Mouse (Mus musculus): Measurements from ENCODE around the gene Zic2. TPM values are rescaled to one million over a fixed set of nuclear protein-coding genes. Genes with fewer than 3 reads are reported as not detected.

The Zic2 gene
- total and polyA plus RNA-seq, 3 experiments: 0.31 TPM; not detected in 2

DNA sequence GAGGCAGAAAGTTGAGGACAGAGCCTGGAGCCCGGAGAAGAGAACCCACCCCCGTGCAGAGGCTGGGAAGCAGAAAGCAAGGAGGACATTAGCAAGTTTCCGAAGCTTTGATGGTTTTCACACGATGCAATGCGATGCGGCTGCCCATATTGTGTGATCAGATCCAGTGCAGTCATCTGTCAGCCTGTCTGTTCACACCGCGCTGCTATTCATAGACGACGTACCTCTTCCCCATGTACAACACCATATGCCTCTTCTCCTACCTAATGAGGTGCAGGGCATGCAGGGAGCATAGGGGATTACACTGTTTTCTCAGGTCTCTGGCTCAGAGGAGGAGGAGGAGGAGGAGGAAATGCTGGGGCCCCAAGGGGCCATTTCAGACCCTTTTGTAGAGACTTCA lies 38.4 kb upstream of the Zic2 start:
- no peak for DNase-seq
- TF ChIP-seq EP300 (IDR thresholded peaks at IDR 0.05; ENCODE audit: insufficient read depth, low read depth, low read length): no peak
- TF ChIP-seq POLR2A (IDR thresholded peaks at IDR 0.05; ENCODE audit: insufficient read depth, low read depth, low read length): no peak
- no peak for TF ChIP-seq CTCF (IDR thresholded peaks at IDR 0.05)
- Histone ChIP-seq H3K9ac (ENCODE audit: low read depth, low read length) (no peak overlapping the region), H3K27ac (no peak overlapping the region), H3K4me3 (no peak overlapping the region), H3K36me3 (ENCODE audit: control insufficient read depth, insufficient read depth, low read length) (no peaks in the 10 kb centered on the region), H3K79me2 (replicated peaks; ENCODE audit: control insufficient read depth, insufficient read depth, low read length) (no peaks in the 10 kb centered on the region), H3K27me3 (ENCODE audit: control insufficient read depth, insufficient read depth, low read length) (no peaks in the 10 kb centered on the region), H3K4me1 (ENCODE audit: control insufficient read depth, insufficient read depth, low read length) (no peaks in the 10 kb centered on the region)
- 59% methylated on average over 10 of the region's 10 CpGs for WGBS
- intact Hi-C loops (cut with DNase I): no loop called here

- WGBS: 5% methylated on average over 29 of the region's 29 CpGs
- Histone ChIP-seq H3K27ac (no peak overlapping the region), H3K4me3 (no peak overlapping the region), H3K9ac (ENCODE audit: low read depth, low read length) (no peak overlapping the region), H3K4me1 (ENCODE audit: control insufficient read depth, insufficient read depth, low read length) (no peaks in the 10 kb centered on the region), H3K27me3 (ENCODE audit: control insufficient read depth, insufficient read depth, low read length) (peaks cover 15% of the 10 kb centered on the region), H3K79me2 (replicated peaks; ENCODE audit: control insufficient read depth, insufficient read depth, low read length) (no peaks in the 10 kb centered on the region), H3K36me3 (ENCODE audit: control insufficient read depth, insufficient read depth, low read length) (no peaks in the 10 kb centered on the region)
- DNase-seq: no peak
- intact Hi-C loops (cut with DNase I): no loop called here
- TF ChIP-seq CTCF (IDR thresholded peaks at IDR 0.05) (no peak), POLR2A (IDR thresholded peaks at IDR 0.05; ENCODE audit: insufficient read depth, low read depth, low read length) (no peak), EP300 (IDR thresholded peaks at IDR 0.05; ENCODE audit: insufficient read depth, low read depth, low read length) (no peak)
Observed at GRCm38 (mm10) chr14:122449601-122450495, 25.4 kb upstream of the Zic2 start.

DNA sequence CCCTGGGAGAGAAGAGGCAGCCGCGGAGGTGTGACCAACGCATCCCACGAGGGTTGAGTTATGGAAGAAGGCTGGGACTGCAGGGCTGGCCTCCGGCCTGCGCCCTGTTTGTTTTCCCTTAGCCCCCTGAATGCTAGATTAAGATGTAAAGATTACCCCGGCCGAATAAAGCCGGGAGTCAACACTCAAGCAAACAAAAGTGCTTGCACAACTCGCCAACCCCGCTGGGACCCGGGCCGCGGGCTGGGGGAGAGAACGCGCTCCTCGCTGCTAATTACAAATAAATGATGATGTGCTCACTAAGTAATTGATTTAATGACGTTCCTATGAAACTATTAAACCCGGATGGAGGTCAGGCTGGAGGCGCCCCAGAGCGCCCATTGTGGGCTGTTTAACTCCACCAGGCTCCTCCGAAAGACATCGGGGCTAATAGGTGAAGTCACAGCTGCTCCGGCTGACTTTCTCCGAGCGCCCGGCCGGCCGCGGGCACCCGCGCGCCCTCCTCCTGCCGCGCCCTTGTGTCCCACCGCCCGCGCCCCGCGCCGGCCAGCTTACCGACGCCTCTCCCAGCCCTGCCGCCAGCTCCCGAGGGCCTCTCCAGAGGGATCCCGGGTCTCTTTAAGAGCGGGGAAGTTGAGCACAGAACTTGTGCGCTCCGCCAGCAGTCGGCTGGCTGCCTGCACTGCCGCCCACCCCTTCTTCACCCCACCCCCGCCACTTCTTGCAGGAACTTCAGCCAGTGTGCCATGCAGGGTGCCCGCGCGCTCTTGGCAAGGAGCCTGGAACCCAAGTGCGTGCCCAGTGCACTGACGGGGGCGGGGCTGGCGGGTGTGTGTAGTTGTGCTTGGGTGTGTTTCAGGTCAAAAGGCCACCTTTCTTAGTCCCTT lies 24.5 kb upstream of the Zic2 start, which contains the start of gene Gm5089:
Gm5089 (minus strand) TSS at position 620 of the 887 bp plus-strand sequence.
- intact Hi-C loops (cut with DNase I): no loop called here
- DNase-seq: peak; percentile 34 to 39
- no peak for TF ChIP-seq EP300 (IDR thresholded peaks at IDR 0.05; ENCODE audit: insufficient read depth, low read depth, low read length)
- no peak for TF ChIP-seq CTCF (IDR thresholded peaks at IDR 0.05)
- TF ChIP-seq POLR2A (IDR thresholded peaks at IDR 0.05; ENCODE audit: insufficient read depth, low read depth, low read length): no peak

DNA sequence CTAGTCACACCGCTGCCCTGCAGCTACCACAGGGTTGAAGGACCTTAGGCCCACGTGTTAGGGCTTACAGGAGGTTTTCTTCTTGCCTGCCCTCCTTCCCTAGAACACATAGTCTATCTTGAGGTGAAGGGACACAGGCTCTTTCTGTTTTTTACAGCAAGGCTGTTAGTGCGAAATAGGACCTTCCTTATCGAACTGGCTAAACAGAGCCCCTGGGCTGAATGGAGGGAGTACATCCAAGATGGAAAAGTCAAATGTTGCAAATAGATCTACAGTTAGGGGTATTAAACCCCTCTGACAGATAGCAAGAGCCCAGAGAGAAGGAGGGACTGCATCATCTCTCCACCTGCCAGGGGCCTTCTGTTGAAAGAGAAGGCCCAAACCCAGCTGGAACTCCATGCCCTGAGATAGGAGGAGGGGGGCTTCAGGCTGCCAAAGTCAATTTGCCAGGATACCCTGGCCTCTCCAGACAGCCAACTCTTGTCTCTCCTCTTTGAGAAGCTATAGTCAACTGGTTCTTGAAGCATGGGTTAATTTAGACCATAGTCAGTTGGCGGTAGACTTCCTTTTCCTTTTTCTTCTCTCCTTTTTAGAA lies 23.6 kb upstream of the Zic2 start:
- H3K9ac ChIP-seq (ENCODE audit: low read depth, low read length): no peak overlapping the region
- intact Hi-C loops (cut with DNase I): no loop called here
- DNase-seq: no peak
- no peak overlapping the region for H3K4me3 ChIP-seq
- H3K27ac ChIP-seq: no peak overlapping the region
- no peaks in the 10 kb centered on the region for H3K79me2 ChIP-seq (replicated peaks; ENCODE audit: control insufficient read depth, insufficient read depth, low read length)
- H3K27me3 ChIP-seq (ENCODE audit: control insufficient read depth, insufficient read depth, low read length): peaks cover 17% of the 10 kb centered on the region
- no peaks in the 10 kb centered on the region for H3K4me1 ChIP-seq (ENCODE audit: control insufficient read depth, insufficient read depth, low read length)
- WGBS: 74% methylated on average over 5 of the region's 5 CpGs
- H3K36me3 ChIP-seq (ENCODE audit: control insufficient read depth, insufficient read depth, low read length): no peaks in the 10 kb centered on the region
- TF ChIP-seq POLR2A (IDR thresholded peaks at IDR 0.05; ENCODE audit: insufficient read depth, low read depth, low read length) (no peak), CTCF (IDR thresholded peaks at IDR 0.05) (no peak), EP300 (IDR thresholded peaks at IDR 0.05; ENCODE audit: insufficient read depth, low read depth, low read length) (no peak)

More for the DNA sequence above, 24.5 kb upstream of the Zic2 start, which contains the start of gene Gm5089:
- WGBS: 2% methylated on average over 59 of the region's 59 CpGs
- Histone ChIP-seq H3K4me3 (peak within 1 kb of the TSS; percentile 30), H3K9ac (ENCODE audit: low read depth, low read length) (no peak within 1 kb of the TSS), H3K27ac (no peak within 1 kb of the TSS), H3K79me2 (replicated peaks; ENCODE audit: control insufficient read depth, insufficient read depth, low read length) (no peaks in the 10 kb centered on the region), H3K4me1 (ENCODE audit: control insufficient read depth, insufficient read depth, low read length) (no peaks in the 10 kb centered on the region), H3K36me3 (ENCODE audit: control insufficient read depth, insufficient read depth, low read length) (no peaks in the 10 kb centered on the region), H3K27me3 (ENCODE audit: control insufficient read depth, insufficient read depth, low read length) (peaks cover 15% of the 10 kb centered on the region)

DNA sequence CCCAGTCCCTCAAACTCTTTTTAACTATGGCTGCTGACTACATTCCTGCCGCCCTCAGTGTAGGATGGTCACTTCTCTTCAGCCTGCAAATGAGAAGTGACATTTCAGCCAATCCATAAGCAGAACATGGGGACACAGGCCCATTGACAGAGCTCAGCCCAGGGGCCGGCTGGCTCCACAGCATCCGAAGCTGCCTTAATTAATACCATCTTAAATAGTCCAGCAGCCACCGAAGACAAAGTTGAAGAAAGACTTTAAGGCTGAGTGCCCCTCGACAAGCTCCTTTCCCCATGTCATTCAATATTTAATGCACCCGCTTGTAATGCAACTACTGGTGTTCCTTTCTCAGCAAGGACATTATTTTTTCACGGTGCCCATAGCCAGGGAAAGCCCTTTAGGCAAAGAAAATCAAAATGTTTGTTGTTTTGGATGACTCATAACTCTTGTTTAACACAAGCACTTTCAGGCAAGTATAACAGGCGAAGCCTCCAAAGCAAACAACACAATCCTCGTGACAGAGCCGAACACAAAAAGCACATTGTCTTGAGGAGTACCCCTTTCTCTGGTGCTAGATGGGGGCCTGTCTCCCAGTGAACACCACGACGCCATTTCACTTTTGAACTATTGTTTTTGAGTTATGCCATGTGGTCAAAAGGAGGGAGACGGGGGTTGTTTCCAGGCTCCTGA lies 22.4 kb upstream of the Zic2 start:
- WGBS: 63% methylated on average over 13 of the region's 13 CpGs
- Histone ChIP-seq H3K9ac (ENCODE audit: low read depth, low read length) (no peak overlapping the region), H3K79me2 (replicated peaks; ENCODE audit: control insufficient read depth, insufficient read depth, low read length) (no peaks in the 10 kb centered on the region), H3K36me3 (ENCODE audit: control insufficient read depth, insufficient read depth, low read length) (no peaks in the 10 kb centered on the region), H3K27me3 (ENCODE audit: control insufficient read depth, insufficient read depth, low read length) (peaks cover 17% of the 10 kb centered on the region), H3K4me1 (ENCODE audit: control insufficient read depth, insufficient read depth, low read length) (no peaks in the 10 kb centered on the region), H3K27ac (no peak overlapping the region), H3K4me3 (no peak overlapping the region)
- intact Hi-C loops (cut with DNase I): no loop called here
- TF ChIP-seq POLR2A (IDR thresholded peaks at IDR 0.05; ENCODE audit: insufficient read depth, low read depth, low read length): no peak
- DNase-seq: no peak
